Mouse (Mus musculus): ENCODE data around the gene Klhl29. TPM values are rescaled to one million over a fixed set of nuclear protein-coding genes. Genes with fewer than 3 reads are reported as not detected.

Klhl29 gene
- total and polyA plus RNA-seq, 3 experiments: 0.41 to 0.57 (median 0.42) TPM

- intact Hi-C loops (cut with DNase I): no loop called here
Measured at GRCm38 (mm10) chr12:5161631-5162030, 213.9 kb downstream of the Klhl29 start.

GRCm38 (mm10) chr12:5157931-5158481 is 217.5 kb downstream of the Klhl29 start:
- no peaks in the 10 kb centered on the region for H3K36me3 ChIP-seq (ENCODE audit: control insufficient read depth, insufficient read depth, low read length)
- H3K4me1 ChIP-seq (ENCODE audit: control insufficient read depth, insufficient read depth, low read length): peaks cover 8% of the 10 kb centered on the region
- no peak overlapping the region for H3K4me3 ChIP-seq
- H3K79me2 ChIP-seq (replicated peaks; ENCODE audit: control insufficient read depth, insufficient read depth, low read length): no peaks in the 10 kb centered on the region
- H3K27me3 ChIP-seq (ENCODE audit: control insufficient read depth, insufficient read depth, low read length): no peaks in the 10 kb centered on the region
- DNase-seq: no peak
- no peak overlapping the region for H3K9ac ChIP-seq (ENCODE audit: low read depth, low read length)
- intact Hi-C loops (cut with DNase I): no loop called here
- H3K27ac ChIP-seq: no peak overlapping the region
- WGBS: 73% methylated on average over 5 of the region's 5 CpGs
- no peak for TF ChIP-seq EP300 (IDR thresholded peaks at IDR 0.05; ENCODE audit: insufficient read depth, low read depth, low read length)
- TF ChIP-seq POLR2A (IDR thresholded peaks at IDR 0.05; ENCODE audit: insufficient read depth, low read depth, low read length): no peak
- no peak for TF ChIP-seq CTCF (IDR thresholded peaks at IDR 0.05)

More at GRCm38 (mm10) chr12:5161631-5162030, 213.9 kb downstream of the Klhl29 start:
- Histone ChIP-seq H3K27ac (no peak overlapping the region), H3K27me3 (ENCODE audit: control insufficient read depth, insufficient read depth, low read length) (no peaks in the 10 kb centered on the region), H3K9ac (ENCODE audit: low read depth, low read length) (no peak overlapping the region), H3K4me1 (ENCODE audit: control insufficient read depth, insufficient read depth, low read length) (peaks cover 8% of the 10 kb centered on the region), H3K4me3 (no peak overlapping the region), H3K79me2 (replicated peaks; ENCODE audit: control insufficient read depth, insufficient read depth, low read length) (no peaks in the 10 kb centered on the region), H3K36me3 (ENCODE audit: control insufficient read depth, insufficient read depth, low read length) (no peaks in the 10 kb centered on the region)
- no peak for TF ChIP-seq POLR2A (IDR thresholded peaks at IDR 0.05; ENCODE audit: insufficient read depth, low read depth, low read length)
- WGBS: 64% methylated on average over 4 of the region's 4 CpGs
- DNase-seq: no peak

GRCm38 (mm10) chr12:5157021-5157681 is 218.3 kb downstream of the Klhl29 start:
- no peaks in the 10 kb centered on the region for H3K79me2 ChIP-seq (replicated peaks; ENCODE audit: control insufficient read depth, insufficient read depth, low read length)
- WGBS: 64% methylated on average over 6 of the region's 6 CpGs
- H3K36me3 ChIP-seq (ENCODE audit: control insufficient read depth, insufficient read depth, low read length): no peaks in the 10 kb centered on the region
- no peak overlapping the region for H3K27ac ChIP-seq
- no peaks in the 10 kb centered on the region for H3K27me3 ChIP-seq (ENCODE audit: control insufficient read depth, insufficient read depth, low read length)
- DNase-seq: peak in 1 of 2 experiments; percentile 23
- no peak overlapping the region for H3K9ac ChIP-seq (ENCODE audit: low read depth, low read length)
- intact Hi-C loops (cut with DNase I): no loop called here
- H3K4me3 ChIP-seq: no peak overlapping the region
- TF ChIP-seq CTCF (IDR thresholded peaks at IDR 0.05) (no peak), EP300 (IDR thresholded peaks at IDR 0.05; ENCODE audit: insufficient read depth, low read depth, low read length) (no peak), POLR2A (IDR thresholded peaks at IDR 0.05; ENCODE audit: insufficient read depth, low read depth, low read length) (no peak)
- H3K4me1 ChIP-seq (ENCODE audit: control insufficient read depth, insufficient read depth, low read length): peaks cover 8% of the 10 kb centered on the region

- TF ChIP-seq EP300 (IDR thresholded peaks at IDR 0.05; ENCODE audit: insufficient read depth, low read depth, low read length) (no peak), CTCF (IDR thresholded peaks at IDR 0.05) (no peak), POLR2A (IDR thresholded peaks at IDR 0.05; ENCODE audit: insufficient read depth, low read depth, low read length) (no peak)
- 55% methylated on average over 3 of the region's 3 CpGs for WGBS
- H3K4me1 ChIP-seq (ENCODE audit: control insufficient read depth, insufficient read depth, low read length): peaks cover 8% of the 10 kb centered on the region
Measured at GRCm38 (mm10) chr12:5155177-5155576, 220.3 kb downstream of the Klhl29 start.

GRCm38 (mm10) chr12:5151859-5152258 is 223.6 kb downstream of the Klhl29 start:
- intact Hi-C loops (cut with DNase I): no loop called here
- no peaks in the 10 kb centered on the region for H3K36me3 ChIP-seq (ENCODE audit: control insufficient read depth, insufficient read depth, low read length)
- no peak for TF ChIP-seq EP300 (IDR thresholded peaks at IDR 0.05; ENCODE audit: insufficient read depth, low read depth, low read length)
- TF ChIP-seq POLR2A (IDR thresholded peaks at IDR 0.05; ENCODE audit: insufficient read depth, low read depth, low read length): no peak
- TF ChIP-seq CTCF (IDR thresholded peaks at IDR 0.05): no peak
- WGBS: 46% methylated on average over 10 of the region's 10 CpGs
- no peak overlapping the region for H3K9ac ChIP-seq (ENCODE audit: low read depth, low read length)
- no peak overlapping the region for H3K27ac ChIP-seq
- no peaks in the 10 kb centered on the region for H3K27me3 ChIP-seq (ENCODE audit: control insufficient read depth, insufficient read depth, low read length)
- DNase-seq: no peak
- H3K79me2 ChIP-seq (replicated peaks; ENCODE audit: control insufficient read depth, insufficient read depth, low read length): no peaks in the 10 kb centered on the region
- no peak overlapping the region for H3K4me3 ChIP-seq
- peaks cover 2% of the 10 kb centered on the region; the same call in 1 of the 2 replicates for H3K4me1 ChIP-seq (ENCODE audit: control insufficient read depth, insufficient read depth, low read length)

More at GRCm38 (mm10) chr12:5155177-5155576, 220.3 kb downstream of the Klhl29 start:
- H3K4me3 ChIP-seq: no peak overlapping the region
- H3K27ac ChIP-seq: no peak overlapping the region
- H3K27me3 ChIP-seq (ENCODE audit: control insufficient read depth, insufficient read depth, low read length): no peaks in the 10 kb centered on the region
- DNase-seq: no peak
- intact Hi-C loops (cut with DNase I): no loop called here
- H3K36me3 ChIP-seq (ENCODE audit: control insufficient read depth, insufficient read depth, low read length): no peaks in the 10 kb centered on the region
- no peak overlapping the region for H3K9ac ChIP-seq (ENCODE audit: low read depth, low read length)
- no peaks in the 10 kb centered on the region for H3K79me2 ChIP-seq (replicated peaks; ENCODE audit: control insufficient read depth, insufficient read depth, low read length)

GRCm38 (mm10) chr12:5147346-5148035 is 228.0 kb downstream of the Klhl29 start:
- no peaks in the 10 kb centered on the region for H3K27me3 ChIP-seq (ENCODE audit: control insufficient read depth, insufficient read depth, low read length)
- intact Hi-C loops (cut with DNase I): loop anchor here (10.0 kb wide), 1 partner anchor 97 kb away; no protein-coding TSS in a partner anchor
- H3K79me2 ChIP-seq (replicated peaks; ENCODE audit: control insufficient read depth, insufficient read depth, low read length): no peaks in the 10 kb centered on the region
- no peak for DNase-seq
- no peaks in the 10 kb centered on the region for H3K4me1 ChIP-seq (ENCODE audit: control insufficient read depth, insufficient read depth, low read length)
- WGBS: 68% methylated on average over 5 of the region's 5 CpGs
- no peak overlapping the region for H3K9ac ChIP-seq (ENCODE audit: low read depth, low read length)
- no peak overlapping the region for H3K4me3 ChIP-seq
- no peaks in the 10 kb centered on the region for H3K36me3 ChIP-seq (ENCODE audit: control insufficient read depth, insufficient read depth, low read length)
- TF ChIP-seq CTCF (IDR thresholded peaks at IDR 0.05) (no peak), POLR2A (IDR thresholded peaks at IDR 0.05; ENCODE audit: insufficient read depth, low read depth, low read length) (no peak), EP300 (IDR thresholded peaks at IDR 0.05; ENCODE audit: insufficient read depth, low read depth, low read length) (no peak)
- H3K27ac ChIP-seq: no peak overlapping the region
